Mouse (Mus musculus) cerebellum, adult (tissue): ENCODE results near the gene Hist1h2ap.
"Not testable (repeated sequence)": the region's sequence is repeated elsewhere in the genome, so short reads cannot be mapped to it uniquely, and the experiment has no call there.

ENCODE experiments used
- ATAC-seq: cut with Nextera tagmentation; 2 replicates; pipeline ENCODE4 v1.9.2; 2017; ENCODE audit warnings: mild to moderate bottlenecking, moderate library complexity, mixed read lengths; ENCODE audit not compliant: insufficient number of reproducible peaks, low FRiP score, low TSS enrichment

The Hist1h2ap gene

DNA sequence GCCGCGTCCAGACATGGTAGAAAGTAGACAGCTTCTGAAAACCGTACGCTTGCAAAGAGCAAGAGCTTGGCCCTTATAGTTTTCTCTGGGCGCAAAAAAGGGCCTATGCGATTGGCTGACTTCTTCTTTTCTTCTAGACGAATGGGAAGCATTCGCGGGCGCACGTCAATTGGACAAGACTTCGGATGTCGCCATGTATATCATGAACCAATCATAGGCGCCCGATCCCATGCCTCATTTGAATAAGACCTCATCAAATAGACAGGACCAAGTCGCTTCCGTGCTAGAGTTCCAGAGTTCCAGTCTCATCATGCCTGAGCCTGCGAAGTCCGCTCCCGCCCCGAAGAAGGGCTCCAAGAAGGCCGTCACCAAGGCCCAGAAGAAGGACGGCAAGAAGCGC, at the start of gene Hist1h2ap, which contains the start of gene Hist1h2br:
Hist1h2ap (minus strand) TSS at position 47 of the 400 bp plus-strand sequence.
Hist1h2br (plus strand) TSS at position 283 of the 400 bp plus-strand sequence.
- ATAC-seq: peak; percentile 97

DNA sequence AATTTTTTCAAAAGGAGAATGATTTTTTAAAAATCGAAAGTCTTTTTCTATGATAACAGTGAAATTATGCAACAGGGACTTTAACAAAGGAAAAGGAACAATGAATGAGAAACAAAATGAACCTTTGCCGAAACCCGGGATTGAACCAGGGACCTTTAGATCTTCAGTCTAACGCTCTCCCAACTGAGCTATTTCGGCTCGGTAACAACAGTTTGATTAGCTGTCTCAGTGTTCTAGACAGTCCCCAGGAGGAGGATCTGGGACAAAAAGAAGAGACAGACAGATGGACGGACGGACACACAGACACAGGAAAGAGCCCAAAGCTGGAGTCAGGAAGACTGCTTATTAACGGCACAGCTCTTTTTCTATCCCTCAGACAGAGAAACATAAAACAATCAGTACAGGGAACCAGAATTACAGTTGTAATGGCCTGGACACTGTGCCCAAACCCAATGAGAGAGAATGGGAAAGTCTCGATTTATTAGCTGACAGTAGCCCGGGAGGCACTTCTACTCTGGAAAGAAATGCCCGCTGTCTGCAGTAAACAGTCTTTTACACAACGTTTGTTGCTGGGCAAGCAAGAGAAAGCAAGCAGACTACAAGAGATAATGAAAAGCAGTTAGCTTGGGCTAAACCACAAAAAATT, 49.6 kb upstream of the Hist1h2ap start:
- no peak for ATAC-seq

DNA sequence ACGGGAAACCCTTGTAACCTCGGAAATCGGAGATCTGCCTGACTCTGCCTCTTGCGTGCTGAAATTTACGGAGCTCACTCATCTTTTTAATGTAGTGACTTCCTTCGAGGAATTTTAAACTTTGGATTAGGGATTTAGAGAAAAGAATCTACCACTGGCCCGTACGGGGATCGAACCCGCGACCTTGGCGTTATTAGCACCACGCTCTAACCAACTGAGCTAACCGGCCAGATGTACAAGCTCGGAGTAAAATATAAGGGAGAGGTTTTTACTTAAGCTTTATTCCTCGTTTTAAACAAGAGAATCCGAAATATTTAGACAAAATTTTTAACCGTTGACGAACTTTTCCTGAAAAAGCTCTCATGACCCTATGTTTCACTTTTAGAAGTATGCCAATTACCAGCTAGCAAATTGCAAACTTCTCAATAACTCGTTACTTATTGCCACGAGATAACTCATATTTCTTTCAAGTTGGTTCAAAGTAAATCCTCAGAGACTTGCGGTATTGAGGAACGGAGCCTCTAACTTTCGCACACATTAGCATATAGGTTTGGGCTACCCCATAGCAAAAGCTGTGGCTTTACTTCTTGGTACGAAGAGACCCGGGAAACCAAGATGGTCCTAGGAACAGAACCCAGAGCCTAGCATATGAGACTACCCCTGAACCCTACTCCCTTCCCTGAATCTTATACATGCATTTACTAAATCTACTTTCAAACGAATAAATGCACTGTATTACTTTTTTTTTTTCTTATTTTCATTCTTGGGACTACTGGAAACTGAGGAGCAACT, 48.8 kb upstream of the Hist1h2ap start:
- ATAC-seq: no peak

DNA sequence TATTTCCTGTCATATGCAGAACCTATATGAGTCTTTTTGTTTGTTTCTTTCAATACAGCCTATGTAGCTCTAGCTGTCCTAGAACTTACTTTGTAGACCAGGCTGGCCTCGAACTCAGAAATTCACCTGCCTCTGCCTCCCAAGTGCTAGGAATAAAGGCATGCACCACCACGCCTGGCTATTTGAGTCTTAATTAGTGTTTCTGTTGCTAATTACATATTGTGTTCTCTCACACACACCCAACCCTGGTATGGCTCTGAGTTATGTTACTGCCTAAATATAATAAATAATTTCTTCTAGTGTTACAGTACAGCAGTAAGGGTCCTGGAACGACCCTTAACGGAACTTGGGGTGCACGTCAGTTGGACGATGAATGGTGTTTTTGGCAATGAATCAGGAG, 47.4 kb upstream of the Hist1h2ap start:
- ATAC-seq: no peak

DNA sequence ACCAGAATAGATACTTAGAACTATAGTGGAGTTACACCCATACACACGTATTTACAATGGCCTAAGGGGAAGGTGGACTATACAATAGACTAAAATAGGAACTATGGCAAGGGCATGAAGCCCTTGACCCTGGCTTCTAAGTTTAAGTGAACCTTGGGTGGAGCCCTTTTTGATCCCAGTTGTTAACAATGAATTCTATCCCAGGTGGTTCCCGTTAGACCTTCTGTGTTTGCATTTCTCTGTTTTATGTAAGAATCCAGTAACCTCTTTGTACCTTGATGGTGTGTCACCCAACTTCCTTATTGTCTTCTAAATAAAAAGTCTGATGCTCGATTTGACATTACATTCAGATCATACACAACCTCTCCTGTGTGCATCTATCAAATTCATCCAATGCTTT, 32.2 kb upstream of the Hist1h2ap start:
- not testable (repeated sequence) for ATAC-seq

DNA sequence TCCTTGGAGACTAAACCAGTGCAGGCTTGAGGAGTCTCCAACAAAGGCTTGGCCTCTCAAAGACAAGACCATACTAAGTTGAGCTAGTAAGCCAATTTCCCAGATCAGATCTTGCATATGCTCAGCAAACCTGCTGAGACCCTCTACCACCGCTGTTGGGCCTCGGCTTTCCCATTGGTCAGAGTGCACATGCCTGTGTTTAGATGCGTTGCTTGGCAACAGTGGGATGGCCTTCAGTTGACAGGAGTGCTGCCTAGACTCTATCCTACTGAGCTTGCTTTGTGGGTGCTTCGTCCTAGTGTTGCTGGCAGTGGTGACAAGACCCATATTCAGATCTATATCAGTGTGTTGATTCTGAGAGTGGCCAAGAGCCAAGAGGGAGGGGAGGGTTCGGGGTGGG, 28.3 kb upstream of the Hist1h2ap start:
- no peak for ATAC-seq

DNA sequence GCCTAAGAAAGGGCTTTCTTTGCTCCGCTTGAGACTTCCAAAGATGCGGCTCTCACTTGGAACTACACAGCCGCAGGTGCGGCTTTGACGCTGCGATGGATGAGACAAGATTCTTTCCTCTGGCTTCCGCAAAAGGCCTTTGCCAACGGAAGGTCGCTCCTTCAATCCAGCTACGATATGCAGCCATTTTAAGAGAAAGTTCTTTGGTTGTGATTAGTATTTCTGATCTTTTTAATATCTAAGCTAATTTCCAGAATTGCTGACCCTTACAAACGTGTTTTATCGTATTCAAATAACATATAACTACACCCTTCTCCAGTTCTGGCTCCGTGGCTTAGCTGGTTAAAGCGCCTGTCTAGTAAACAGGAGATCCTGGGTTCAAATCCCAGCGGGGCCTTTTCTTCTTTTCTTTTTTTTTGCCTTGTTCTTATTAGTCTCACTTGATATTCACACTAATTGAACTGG, 22.4 kb upstream of the Hist1h2ap start:
- peak; percentile 49; the same call in 1 of the 2 replicates for ATAC-seq

DNA sequence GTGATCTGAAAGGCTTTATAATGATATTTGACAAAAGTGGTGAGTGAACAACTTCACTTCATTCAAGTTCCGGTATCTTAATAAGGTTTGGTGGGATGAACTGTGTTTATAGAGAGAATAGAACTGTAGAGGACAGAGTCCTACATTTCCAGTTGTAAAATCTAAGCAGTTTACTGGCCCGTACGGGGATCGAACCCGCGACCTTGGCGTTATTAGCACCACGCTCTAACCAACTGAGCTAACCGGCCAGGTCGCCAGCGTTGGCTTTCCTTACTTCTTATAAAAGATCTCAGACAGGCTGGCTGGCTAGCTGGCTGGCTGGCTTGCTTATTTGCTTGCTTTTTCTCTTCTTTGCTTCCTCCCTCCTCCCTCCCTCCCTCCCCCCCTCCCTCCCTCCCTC, 21.8 kb upstream of the Hist1h2ap start:
- ATAC-seq: peak; percentile 31; the same call in 1 of the 2 replicates

DNA sequence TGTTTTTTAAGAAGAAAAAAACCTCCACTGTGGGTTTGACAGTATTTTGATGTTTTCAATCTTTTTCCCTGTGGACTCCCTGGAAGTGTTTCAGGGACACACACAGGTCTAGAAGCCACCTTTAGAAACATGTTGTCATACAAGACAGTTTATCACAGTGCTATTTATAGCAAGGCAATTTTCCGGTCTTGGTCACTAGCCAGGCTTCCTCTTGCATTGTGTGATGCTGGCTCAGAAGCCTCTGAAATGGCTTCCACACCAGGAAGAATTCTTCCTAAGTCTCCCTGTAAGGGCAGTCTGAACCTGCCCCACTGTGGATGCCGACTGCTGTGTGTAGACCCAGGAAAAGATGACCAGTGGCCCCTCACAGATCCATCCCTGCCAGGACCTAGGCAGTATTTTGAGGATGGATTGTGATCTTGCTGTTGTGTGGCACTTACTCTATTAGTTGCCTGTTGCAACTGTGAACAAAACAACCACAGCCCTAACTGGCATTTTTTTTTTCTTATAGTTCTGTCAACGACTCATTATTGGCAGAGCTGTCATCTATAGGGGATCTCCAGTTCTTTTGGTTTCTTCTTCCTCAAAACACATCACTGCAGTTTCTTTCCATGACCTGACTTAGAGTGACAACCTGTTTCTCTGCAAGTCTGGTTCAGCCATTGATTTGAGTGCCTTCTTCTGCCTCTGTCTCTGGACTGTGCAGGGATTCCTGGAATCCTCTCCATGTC, 19.1 kb upstream of the Hist1h2ap start:
- no peak for ATAC-seq

DNA sequence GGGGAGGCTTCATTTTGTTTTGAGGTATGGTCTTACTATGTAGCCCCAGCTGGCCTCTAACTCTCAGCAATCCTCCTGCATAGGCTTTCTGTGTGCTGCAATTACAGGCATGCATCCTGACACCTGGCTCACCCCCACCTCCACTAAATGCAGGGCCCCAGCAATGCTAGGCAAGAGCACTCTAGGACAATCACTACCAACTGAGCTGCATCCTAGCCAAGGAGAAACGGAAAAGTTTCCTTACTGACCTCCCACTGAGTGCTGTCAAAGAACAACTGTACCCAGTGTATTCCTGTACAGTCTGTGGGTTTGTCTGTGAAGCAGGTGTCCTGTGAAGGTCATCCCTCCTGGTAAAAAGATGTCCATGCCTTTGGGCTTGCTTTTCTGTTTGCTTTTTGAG, 17.4 kb upstream of the Hist1h2ap start:
- ATAC-seq: not testable (repeated sequence)

DNA sequence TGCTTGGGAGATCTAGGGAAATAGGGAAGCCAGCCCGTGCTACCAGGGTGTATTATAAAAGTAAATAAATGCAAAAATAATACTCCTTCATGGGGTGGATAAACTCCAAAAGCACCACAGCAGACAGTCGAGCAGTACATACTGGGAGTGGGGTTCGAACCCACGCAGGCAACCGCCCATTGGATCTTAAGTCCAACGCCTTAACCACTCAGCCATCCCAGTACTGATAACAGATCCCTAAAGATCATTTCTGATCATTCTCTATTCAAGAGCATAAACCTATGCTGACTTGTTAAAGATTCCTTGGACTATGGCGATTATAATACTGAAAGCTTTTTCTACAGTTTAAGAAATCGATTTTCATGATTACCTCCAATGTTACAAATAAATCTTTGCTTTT, 14.6 kb upstream of the Hist1h2ap start:
- no peak for ATAC-seq

DNA sequence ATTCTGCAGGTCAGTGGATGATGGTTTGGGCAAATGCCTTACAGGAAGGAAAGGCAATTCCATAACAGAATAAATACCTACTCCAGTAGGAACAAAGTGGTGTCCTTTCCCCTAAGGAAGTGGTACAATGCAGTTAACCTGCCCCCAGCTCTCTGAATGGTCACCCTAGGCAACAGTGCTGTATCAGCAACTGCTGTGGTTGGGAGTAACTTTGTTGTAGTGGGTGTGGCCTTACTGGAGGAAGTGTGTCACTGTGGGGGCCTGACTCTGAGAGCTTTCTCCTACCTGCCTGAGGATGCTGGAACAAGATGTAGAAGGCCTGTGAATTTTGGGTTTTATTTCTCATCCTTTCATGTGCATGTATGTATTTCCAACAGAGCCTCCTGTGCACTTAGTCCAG, 13.0 kb upstream of the Hist1h2ap start:
- not testable (repeated sequence) for ATAC-seq

DNA sequence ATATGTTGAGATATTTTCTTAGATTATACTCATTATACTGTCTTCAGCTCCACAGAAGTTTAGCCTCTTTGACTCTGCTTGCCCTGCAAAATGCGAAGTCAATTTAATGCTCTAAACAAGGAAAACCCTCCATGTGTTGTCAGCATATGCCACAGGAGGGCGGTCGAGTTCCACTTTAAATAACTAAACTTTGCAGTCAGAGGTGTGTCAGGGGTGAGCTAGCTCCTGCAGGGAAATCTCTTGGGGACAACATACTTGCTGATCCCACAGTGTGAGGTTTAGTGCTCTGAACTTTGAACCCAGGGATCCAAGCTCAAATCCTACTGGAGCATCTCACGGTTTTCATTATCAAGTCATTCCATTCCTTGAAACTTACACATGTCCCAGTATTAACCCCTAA, 7.2 kb upstream of the Hist1h2ap start:
- not testable (repeated sequence) for ATAC-seq

DNA sequence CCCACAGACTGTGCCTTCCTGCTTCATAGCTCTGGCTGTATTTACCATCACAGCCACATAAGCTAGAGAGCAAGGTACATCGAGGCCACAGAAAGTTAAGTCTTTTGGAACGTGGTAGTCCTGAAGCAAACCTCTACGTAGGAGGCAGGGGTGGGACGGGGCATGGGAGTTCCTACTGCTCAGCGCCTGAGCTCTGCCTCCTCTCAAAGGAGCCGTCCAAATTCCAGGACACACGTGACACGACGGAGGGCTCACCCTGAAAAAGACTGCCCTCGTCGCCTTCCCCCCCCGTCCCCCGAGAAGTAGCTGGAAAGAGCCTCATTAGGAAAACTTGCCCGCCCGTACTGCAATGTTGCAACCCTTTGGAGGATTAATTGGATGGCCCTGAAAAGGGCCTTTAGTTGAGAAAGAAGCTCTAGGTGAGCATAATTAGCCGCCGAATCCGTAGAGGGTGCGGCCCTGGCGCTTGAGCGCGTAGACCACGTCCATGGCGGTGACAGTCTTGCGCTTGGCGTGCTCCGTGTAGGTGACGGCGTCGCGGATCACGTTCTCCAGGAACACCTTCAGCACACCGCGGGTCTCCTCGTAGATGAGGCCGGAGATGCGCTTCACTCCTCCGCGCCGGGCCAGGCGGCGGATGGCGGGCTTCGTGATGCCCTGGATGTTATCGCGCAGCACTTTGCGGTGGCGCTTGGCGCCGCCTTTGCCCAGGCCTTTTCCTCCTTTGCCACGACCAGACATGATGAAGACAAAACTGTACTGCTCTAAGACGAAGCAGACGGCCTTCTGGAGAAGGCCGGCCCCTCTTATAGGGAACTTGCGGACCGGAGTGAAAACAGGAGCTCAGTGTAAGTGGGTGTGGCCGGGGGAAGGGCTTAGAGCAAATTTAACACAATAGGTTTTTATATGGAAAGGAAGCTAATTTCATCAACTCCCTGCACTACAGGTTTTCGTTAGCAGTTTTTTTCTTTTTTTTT, 1.6 kb downstream of the Hist1h2ap start, which contains the start of gene Hist1h4n:
Hist1h4n (minus strand) TSS at position 779 of the 977 bp plus-strand sequence.
- peak; percentile 83 for ATAC-seq

DNA sequence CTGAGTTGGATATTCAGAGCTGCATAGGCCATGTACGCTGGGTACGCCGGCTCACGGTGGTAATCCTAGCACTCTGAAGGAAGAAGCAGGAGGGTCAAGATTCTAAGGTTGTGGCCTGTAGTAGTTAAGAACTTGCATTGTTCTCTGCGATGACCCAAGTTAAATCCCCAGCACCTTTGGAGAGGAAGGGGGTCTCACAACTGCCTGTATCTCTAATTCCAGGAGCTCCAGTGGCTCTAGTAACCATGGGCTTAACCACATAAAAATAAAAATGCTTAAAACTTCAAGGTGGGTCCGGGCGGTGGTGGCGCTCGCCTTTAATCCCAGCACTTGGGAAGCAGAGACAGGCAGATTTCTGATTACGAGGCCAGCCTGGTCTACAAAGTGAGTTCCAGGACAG, 3.0 kb downstream of the Hist1h2ap start:
- no peak for ATAC-seq

DNA sequence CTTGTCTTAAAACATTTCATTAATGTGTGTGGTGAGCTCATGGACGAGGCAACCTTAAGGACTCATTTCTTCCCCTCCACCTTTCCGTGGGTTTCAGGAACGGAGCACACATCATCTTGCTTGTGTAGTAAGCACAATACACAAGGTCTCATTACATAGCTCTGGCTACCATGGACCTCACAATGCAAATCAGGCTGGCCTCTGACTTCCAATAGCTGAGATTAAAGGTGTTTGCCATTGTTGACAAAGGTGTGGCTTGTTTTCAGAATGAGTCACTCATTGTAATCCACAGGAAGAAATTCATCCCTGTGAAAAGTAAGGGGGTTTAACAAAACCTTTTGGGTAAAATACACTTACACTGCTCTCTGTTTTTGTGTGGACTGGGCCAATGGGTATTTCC, 4.8 kb downstream of the Hist1h2ap start:
- no peak for ATAC-seq

DNA sequence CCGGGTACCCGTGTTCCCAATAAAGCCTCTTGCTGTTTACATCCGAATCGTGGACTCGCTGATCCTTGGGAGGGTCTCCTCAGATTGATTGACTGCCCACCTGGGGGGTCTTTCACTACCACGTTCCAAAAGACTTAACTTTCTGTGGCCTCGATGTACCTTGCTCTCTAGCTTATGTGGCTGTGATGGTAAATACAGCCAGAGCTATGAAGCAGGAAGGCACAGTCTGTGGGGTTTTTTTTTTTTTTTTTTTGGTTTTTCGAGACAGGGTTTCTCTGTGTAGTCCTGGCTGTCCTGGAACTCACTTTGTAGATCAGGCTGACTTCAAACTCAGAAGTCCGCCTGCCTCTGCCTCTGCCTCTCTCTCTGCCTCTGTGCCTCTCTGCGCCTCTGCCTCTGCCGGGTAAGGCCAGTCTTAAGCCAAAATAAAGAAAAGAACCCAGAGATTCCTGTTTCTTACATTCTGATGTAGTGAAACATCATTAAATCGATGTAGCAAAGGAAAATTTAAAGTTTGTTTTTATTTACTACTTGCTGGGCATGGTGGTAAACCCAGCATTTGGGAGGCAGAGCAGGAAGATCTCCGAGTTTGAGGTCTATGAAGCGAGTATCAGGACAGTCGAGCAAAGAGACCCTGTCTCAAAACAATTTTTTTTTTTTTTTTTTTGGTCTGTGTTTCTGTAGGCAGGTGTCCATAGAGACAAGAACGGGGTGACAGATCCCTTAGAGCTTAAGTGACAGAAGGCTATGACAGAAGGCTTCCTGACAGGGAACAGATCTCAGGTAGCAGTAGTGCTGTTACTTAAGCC, 13.0 kb downstream of the Hist1h2ap start:
- not testable (repeated sequence) for ATAC-seq

DNA sequence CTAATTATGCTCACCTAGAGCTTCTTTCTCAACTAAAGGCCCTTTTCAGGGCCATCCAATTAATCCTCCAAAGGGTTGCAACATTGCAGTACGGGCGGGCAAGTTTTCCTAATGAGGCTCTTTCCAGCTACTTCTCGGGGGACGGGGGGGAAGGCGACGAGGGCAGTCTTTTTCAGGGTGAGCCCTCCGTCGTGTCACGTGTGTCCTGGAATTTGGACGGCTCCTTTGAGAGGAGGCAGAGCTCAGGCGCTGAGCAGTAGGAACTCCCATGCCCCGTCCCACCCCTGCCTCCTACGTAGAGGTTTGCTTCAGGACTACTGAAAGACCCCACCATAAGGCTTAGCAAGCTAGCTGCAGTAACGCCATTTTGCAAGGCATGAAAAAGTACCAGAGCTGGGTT, 21.2 kb downstream of the Hist1h2ap start:
- not testable (repeated sequence) for ATAC-seq

DNA sequence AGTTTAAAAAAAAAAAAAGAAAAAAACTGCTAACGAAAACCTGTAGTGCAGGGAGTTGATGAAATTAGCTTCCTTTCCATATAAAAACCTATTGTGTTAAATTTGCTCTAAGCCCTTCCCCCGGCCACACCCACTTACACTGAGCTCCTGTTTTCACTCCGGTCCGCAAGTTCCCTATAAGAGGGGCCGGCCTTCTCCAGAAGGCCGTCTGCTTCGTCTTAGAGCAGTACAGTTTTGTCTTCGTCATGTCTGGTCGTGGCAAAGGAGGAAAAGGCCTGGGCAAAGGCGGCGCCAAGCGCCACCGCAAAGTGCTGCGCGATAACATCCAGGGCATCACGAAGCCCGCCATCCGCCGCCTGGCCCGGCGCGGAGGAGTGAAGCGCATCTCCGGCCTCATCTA, 21.8 kb downstream of the Hist1h2ap start, which contains the start of gene Hist1h4m:
Hist1h4m (plus strand) TSS at position 208 of the 400 bp plus-strand sequence.
- 0 out of 2 replicates have a peak, but pooled peaks have one; percentile 62 for ATAC-seq
